Mouse (Mus musculus): ENCODE results near the gene Sypl.

Gene Sypl

DNA sequence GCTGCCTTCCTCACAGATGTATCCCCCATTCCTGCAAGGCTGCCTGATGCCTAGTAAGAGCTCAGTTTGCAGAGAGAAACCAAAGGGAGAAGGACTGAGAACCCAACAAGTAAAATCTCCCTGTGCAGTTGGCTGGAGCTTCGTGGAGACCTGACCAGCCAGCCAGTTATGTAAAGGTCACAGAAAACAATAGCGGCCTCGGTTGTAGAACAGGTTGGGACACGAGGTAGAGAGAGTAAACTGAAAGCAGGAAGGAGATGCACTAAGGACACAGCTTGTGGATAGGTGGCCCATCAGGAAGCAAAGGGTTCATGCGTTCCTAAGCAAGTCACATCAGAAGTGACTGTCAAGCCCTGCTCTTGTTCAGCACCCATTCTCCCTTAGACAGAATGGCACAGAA, 52.2 kb downstream of the Sypl start:
- DNase-seq = no peak

DNA sequence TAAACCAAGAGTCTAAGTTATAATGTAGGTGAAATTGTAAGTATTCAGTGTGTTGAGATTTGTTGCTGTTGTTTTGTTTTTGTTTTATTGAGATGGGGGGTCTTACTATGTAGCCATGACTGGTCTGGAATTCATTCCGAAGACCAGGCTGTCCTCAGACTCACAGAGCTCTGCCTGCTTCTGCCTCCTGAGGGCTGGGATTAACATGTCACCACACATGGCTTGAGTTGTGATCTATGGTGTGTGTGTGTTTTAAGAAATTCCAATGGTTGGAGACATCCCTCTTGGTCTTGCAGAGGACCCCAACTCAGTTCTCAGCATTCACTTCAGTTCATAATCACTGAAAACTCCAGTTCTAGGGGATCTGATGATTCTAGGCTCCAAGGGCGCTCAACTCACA, 53.5 kb downstream of the Sypl start:
- no peak for DNase-seq

DNA sequence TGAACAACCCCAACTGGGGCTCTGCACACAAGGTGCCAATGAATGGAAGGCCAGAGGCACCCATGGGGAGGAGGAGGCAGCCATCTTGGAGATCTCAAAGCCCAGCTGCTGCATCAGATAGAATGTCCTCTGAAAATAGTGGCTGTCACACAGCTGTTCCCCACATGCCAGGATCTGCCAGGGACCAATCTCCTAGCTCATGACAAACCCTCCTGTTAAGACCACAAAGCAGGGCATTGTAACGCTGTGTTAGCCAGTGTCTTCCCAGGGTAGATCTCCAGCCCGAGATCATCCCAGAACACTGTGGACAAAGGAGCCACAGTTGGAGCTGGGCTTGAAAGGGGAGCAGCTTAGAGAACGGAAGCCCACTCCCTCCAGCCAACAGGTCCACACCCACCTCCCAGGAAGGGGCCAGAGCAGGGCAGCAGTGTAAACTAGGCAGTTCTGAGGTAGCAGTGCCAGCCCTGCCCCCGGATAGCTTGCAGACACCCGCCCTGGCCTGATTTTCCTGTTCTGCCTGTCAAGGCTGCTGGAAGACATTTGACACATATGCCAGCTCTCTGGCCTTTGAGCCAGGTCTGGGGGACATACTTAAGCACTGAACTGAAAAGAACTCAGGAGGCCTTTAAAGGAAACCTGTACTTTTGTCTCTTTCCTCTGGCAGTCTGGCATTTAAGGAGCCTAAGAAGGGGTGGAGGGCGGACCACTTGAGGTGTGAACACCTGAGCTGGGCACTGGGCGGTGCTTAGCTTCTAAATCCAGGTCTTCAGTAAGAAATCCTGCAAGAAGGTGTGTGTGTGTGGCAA, 54.8 kb downstream of the Sypl start:
- DNase-seq = no peak

DNA sequence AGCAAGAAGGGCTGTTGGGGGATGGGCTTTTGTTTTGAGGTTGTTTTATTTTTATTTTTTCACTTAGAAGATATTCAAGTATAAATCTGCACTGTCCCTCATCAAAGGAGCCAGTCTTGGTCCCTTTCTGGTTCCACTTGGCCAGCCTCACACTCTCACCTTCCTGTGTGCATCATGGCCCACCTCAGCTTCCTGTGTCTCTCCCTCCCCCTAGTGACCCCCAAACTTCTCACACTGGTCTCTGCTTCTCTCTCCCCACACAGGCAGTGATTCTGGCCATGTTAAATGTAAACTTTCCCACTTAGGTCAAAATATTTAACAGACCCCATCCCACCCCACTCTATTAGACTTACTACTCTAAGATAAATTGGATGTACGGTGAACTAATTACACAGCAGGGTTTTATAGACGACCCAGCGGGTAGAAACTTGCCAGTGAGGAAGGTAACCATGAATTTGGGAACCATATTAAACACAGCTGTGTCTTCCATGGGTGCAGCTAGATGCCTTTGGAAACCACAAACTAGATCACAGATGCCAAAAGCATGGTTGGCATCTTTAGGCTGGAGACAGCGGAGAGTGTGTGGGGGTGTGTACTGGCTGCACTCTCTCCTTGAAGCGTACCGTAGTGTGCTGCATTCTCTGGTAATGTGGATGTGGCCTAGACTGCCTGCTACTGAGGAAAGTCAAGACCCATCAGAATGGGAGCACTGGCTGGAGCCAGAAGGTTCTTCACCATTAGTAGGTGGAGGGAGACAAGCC, 55.7 kb downstream of the Sypl start:
- DNase-seq = no peak

DNA sequence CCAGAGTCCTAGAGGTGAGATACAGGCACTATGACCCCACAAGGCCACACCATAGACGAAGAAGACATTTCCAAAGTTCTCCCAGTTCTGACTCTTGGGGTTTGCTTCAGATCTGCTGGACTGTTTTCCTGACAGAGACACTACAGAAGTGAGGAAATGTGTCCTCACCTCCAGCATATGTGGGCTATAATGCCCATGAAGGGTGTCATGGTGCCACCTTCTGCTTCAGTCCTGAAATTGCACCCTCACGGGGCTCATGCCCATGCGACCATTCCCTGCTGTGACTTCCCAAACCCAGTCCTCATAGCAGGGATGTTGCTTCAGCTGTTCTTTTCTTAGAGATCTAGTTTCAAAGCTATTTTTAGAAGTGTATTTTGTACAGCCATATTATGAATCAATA, 56.3 kb downstream of the Sypl start:
- DNase-seq = no peak

DNA sequence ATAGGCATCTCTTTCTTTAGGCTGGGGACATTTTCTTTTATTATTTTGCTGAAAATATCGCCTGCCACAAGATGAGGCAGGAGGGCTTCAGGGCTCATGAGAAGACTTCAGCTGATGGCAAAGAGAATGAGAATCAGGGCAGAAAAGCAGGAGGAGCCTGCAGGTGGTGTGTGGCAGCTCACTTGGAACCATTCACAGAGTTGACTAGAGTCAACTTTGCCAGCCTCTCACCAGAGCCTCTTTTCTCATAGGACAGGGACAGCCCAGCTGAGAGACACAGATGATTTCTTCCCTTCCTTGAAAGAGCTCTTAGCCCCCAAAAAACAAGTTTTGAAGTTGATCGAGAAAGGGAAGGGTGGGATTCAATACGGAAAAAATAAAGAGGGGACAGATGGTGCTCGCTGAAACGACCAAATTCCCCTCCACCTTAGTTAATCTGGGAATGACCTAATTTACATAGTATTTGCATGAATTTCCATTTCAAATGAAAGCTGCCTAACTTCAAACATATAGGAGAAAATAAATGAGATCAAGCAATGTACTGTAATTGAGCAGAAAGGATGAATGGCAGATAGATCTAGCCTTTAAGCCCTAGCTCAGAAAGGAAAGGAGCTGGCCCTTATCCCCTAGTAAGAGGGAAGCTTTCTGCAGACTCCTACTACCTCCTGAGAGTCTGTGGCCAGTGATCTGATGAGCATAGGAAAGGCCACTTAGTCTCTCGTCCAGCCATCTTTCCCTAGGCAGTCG, 60.5 kb downstream of the Sypl start:
- no peak for DNase-seq

DNA sequence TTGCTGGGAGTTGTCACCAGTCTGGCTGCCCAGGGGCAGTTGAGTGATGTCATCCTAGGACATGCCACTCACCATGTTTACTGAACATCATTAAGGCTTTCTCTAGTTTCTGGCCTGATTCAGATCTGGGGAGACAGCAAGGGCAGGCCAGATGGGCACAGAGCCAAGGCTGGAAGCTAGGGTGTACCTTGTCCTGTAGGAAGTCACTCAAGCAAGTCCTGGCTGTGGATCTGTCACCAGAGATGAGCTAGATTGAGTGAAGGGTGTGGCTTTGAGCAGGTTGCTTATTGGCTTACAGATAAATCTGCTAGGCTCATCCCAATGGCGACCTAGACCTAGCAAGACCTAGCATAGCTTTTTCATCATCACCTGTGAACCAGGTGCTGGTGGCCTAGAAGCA, 61.4 kb downstream of the Sypl start:
- DNase-seq = no peak

DNA sequence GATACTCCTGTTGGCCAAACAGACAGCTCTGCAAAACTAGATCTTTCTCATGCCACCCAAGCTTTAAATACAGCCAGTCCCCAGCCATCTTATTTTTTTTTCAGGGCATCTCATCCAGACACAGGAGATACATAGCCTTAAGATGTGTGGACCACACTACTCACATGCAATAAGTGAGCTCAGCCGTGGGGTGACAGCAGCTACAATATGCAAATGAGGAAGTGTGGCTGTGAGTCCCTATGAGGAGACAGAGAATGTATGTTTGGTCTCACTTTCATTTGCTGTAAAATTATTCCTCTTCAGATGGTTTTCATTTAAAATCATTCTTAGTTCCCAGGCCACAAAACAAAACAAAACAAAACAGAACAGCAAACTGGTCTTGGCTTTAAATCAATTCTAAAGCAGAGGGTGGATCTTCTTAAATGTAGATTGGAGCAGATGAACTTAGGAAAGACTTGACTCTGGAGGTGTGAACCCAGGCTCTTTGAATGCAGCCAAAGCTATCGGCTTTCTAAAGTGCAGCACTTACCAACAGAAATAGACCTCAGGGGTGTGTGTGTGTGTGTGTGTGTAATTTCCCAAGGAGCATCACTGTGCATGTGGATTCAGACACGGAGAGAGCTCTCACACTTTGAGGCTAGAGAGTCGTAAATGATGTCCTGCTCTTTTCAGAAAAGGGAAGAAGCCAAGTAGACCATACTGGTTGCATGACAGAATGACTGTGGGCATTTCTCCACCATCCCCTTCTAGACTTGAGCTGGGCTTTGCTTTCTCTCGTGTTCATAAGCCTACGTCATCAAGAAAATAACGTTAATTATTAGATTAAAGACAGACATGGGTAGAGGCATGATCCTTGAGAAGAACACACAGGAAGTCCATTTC, 63.4 kb downstream of the Sypl start:
- no peak for DNase-seq

DNA sequence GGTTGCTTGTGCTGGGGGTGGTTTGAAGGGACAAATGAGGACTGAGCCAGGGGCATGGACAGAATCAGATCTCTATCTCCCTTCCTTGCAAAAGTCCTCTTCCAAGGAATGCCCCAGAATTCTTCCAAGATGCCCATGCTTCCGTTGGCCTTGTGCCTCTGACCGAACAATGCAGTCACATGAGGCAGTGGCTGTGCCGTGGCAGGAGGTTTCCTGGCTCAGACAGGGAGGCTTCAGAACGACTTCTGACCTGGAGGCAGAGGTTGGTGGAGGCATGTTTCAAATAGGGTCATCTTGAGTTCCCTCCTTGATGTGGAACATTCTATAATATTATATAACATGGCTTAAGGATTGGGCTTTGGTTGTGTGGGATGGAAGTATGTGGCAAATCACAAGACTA, 64.9 kb downstream of the Sypl start:
- no peak for DNase-seq

DNA sequence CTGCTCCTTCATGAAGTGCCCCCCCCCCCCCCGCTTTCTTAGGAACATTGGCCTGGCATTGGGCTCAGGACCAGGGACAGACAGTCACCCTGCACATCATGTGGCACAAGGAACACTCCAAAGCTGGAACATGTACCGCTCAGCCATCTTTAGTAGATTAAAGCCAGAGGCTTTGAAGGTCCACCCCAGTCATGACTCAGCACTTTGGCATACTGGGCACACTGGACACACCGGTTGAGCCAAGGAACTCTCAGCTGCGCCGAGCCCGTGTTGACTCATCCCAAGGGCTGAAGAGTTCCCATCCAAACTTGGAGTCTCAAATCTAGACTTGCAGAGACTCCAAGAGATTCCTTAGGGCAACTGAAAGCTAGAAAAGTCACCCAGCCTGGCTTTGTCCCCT, 66.3 kb downstream of the Sypl start:
- DNase-seq = no peak

DNA sequence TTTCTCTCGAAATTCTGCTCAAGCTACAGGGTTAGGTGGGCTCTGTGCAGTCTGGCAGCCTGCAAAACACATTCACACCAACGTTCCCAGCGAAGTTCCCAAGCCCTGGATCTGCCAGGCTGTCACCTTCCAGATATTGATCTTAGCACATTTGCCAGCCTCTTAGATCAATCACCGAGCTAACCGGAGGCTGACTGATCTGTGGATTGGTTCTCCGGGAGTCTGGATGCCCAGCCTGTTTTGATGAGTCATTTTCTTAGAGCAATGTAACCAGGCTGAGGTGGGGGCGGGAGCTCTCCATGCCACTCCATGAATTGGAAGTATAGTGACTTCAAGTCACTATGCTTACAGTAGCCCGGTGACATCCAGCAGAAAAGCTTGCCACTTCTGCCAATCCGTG, 67.4 kb downstream of the Sypl start:
- DNase-seq = no peak

DNA sequence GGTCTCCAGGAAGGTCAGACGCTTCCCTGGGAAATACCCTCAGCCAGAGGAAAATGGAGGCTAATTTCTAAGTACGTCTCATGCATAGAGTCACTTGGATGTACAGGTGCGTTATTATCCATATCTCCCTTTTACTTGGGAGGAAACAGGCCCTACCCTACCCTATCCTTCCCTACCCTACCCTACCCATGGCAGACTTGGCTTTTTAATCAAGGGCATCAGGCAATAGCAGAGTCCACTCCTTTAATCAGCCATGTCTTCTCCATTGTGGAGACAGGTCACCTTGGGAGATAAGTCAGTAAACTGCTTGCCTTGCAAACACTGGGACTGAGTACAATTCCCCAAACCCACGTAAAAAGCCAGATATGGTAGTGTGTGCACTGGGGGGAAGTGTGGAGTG, 68.1 kb downstream of the Sypl start:
- DNase-seq = no peak

DNA sequence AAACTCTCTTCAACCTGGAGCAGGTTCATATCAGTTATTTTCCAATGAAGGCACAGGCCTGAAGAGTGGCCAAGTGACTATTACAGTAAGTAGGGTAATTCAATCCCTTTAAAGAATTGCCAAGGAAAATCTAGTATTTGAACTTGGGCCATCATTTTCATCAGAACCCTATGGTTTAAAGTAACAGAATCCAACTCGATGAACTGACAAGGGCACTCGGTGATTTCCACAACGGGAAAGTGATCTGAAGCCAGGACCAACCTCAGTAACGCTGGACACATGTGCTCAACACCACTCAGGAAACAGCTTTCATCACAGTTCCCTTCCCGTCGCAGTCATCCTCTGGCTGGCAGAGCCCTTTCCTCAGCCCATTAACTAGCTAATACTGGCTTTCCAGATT, 70.8 kb downstream of the Sypl start:
- no peak for DNase-seq

DNA sequence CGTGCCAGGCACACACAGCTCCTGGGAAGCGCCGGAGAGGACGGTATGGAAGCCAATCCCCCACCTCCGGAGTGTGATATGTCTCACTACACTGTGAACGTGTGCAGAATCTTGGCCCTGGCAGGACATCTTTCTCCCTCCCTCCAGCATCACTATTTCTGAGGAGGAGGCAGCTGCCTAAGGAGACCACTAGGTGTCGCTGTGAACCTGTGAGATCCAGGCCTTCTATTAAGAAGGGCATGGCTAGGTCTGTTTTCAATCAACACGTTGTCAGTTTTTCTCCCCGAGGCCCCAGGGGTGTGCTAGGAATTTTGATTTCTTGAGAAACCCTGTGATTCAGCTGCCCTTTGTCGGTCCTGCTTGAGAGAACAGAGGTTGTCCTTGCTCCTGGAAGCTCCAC, 73.4 kb downstream of the Sypl start:
- peak; percentile 60 for DNase-seq

DNA sequence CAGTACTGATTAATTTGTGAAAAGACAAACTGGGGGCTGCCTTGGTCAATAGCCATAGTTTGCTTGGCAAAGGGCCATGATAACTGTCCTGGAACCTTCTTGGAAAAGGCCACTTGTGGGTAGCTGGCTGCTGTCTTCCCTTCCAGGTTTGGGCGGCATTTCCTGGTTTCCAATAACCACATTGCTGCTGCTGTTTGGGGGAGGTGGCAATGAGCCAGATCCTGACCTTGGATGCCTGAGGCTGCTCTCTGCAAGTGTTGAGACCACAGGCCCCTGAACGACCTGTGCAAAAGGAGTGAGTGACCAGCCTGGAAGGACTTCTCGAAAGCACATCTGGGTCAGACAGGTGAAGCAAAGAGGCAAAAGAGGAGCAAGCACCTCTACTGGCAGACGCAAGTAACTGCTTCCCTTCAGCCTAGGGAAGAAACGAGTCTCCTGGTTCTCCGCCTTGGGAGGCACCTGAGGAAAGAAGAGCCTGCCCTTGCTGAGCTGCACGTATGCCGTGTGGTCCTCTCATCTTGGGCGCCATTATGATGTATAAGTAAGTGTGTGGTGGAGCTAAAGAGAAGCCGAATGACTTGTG, 74.5 kb downstream of the Sypl start:
- DNase-seq = no peak

DNA sequence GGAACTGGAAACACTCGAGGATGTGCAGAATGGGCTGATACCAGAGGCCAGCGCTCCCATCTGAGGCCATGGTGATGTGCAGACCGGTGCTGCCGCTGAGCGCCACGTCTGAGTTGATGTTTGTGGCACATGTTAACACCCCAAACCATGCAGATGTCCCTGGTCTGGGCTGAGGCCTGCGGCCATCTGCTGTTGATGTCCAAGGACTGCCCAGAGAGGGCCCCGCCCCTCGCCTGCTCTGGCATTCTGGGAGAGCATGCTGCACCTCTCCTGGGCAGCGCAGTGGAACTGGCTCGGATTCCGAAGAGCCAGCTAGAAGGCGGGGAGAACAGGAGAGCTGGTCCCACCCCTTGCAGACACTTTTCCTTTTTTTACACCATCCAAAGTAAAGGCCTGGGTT, 75.0 kb downstream of the Sypl start:
- DNase-seq = no peak
